21 mouse cellular contexts compared by ENCODE assay signal in the genomic region with DNA sequence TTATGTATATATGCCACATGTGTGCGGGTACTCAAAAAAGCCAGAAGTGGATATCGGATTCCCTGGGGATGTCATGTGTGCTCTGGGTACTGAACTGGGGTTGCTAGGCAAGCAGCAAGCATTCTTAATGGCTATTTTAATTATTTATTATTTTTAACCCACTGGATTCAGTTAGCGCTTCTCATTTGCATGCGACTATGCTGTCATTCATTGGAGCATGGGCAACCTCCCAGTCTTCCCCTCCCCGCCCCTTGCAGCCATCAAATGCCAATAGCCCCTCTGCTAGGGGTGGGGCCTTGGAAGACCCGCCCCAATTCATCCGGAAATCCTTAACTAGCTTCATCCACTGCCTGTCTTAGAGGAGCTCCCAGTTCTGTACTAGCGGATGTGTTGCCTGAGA. TPM values are rescaled to one million over a fixed set of nuclear protein-coding genes. Genes with fewer than 3 reads are reported as not detected.
DNase-seq lines count a peak whose midpoint lies in the region; ATAC-seq lines count a peak whose summit lies in the region.
"Had no signal": no experiment of that assay in that cellular context is flagged by ENCODE, and none has a peak within 500 bp of the region (broad histone marks: within the 10 kb centered on the region; RNA-seq: fewer than 3 reads in every experiment).

No protein-coding gene starts in this region.

- H3K4me3 ChIP-seq in hindbrain, embryonic 11.5 days (ENCODE audit: low read depth, low read length) = no peak overlapping the region
- no peak overlapping the region for H3K4me3 ChIP-seq in hindbrain, embryonic 10.5 days
- no peak overlapping the region for H3K4me3 ChIP-seq in neural tube, embryonic 14.5 days (ENCODE audit: low read depth, low read length)
- H3K4me3 ChIP-seq: heart, embryonic 13.5 days; layer of hippocampus, adult 2 months; limb, embryonic 10.5 days; myocyte had no signal

- no peaks in the 10 kb centered on the region for H3K9me3 ChIP-seq in hindbrain, embryonic 11.5 days (ENCODE audit: control insufficient read depth, low read length)
- H3K9me3 ChIP-seq in hindbrain, embryonic 10.5 days = no peaks in the 10 kb centered on the region
- no peaks in the 10 kb centered on the region for H3K9me3 ChIP-seq in neural tube, embryonic 14.5 days (ENCODE audit: control insufficient read depth, low read length)
- H3K9me3 ChIP-seq: heart, embryonic 13.5 days; limb, embryonic 10.5 days had no signal

- H3K4me2 ChIP-seq in hindbrain, embryonic 11.5 days (replicated peaks; ENCODE audit: low read depth, low read length) = no peak overlapping the region
- H3K4me2 ChIP-seq in neural tube, embryonic 14.5 days (ENCODE audit: low read depth, low read length) = no peak overlapping the region
- H3K4me2 ChIP-seq: heart, embryonic 13.5 days; liver, embryonic 11.5 days had no signal

- no peaks in the 10 kb centered on the region for H3K4me1 ChIP-seq in hindbrain, embryonic 11.5 days (replicated peaks; ENCODE audit: control insufficient read depth, insufficient read depth, low read length)
- peaks cover 2% of the 10 kb centered on the region for H3K4me1 ChIP-seq in hindbrain, embryonic 10.5 days (replicated peaks)
- H3K4me1 ChIP-seq in neural tube, embryonic 14.5 days (ENCODE audit: control insufficient read depth, insufficient read depth, low read length) = no peaks in the 10 kb centered on the region; the same call in 1 of the 2 replicates
- H3K4me1 ChIP-seq: heart, embryonic 13.5 days had no signal

- H3K36me3 ChIP-seq in hindbrain, embryonic 11.5 days (ENCODE audit: control insufficient read depth, insufficient read depth, low read length) = no peaks in the 10 kb centered on the region
- H3K36me3 ChIP-seq in hindbrain, embryonic 10.5 days = no peaks in the 10 kb centered on the region
- no peaks in the 10 kb centered on the region for H3K36me3 ChIP-seq in neural tube, embryonic 14.5 days (ENCODE audit: control insufficient read depth, insufficient read depth, low read length)
- H3K36me3 ChIP-seq: heart, embryonic 13.5 days; limb, embryonic 10.5 days had no signal

- peak; percentile 33; the same call in 1 of the 2 replicates for ATAC-seq in hindbrain, embryonic 11.5 days (ENCODE audit: low FRiP score)
- peak; percentile 75 for ATAC-seq in neural tube, embryonic 14.5 days (ENCODE audit: low read depth)
- no peak for ATAC-seq in frontal cortex, adult (ENCODE audit: low TSS enrichment)
- ATAC-seq: activated CD4-positive, CD25-positive, alpha-beta regulatory T cell, adult 4 months; intestine, embryonic 16.5 days had no signal

- no peak overlapping the region for H3K9ac ChIP-seq in hindbrain, embryonic 11.5 days (ENCODE audit: low read depth, low read length)
- no peak overlapping the region for H3K9ac ChIP-seq in neural tube, embryonic 14.5 days (replicated peaks; ENCODE audit: low read depth, low read length)
- H3K9ac ChIP-seq: heart, embryonic 13.5 days had no signal

- no peak overlapping the region for H3K27ac ChIP-seq in hindbrain, embryonic 11.5 days (ENCODE audit: low read depth, low read length)
- H3K27ac ChIP-seq in hindbrain, embryonic 10.5 days = no peak overlapping the region
- H3K27ac ChIP-seq in neural tube, embryonic 14.5 days (ENCODE audit: low read depth, low read length) = no peak overlapping the region
- H3K27ac ChIP-seq: heart, embryonic 13.5 days; kidney, postnatal 0 days; layer of hippocampus, adult 2 months had no signal

- 84% methylated on average over 8 of the region's 8 CpGs for WGBS in hindbrain, embryonic 11.5 days
- 85% methylated on average over 8 of the region's 8 CpGs for WGBS in hindbrain, embryonic 10.5 days
- 69% methylated on average over 8 of the region's 8 CpGs for WGBS in neural tube, embryonic 14.5 days

- H3K27me3 ChIP-seq in hindbrain, embryonic 11.5 days (ENCODE audit: control insufficient read depth, insufficient read depth, low read length) = no peaks in the 10 kb centered on the region
- no peaks in the 10 kb centered on the region for H3K27me3 ChIP-seq in hindbrain, embryonic 10.5 days (ENCODE audit: insufficient read depth, poor library complexity, severe bottlenecking)
- H3K27me3 ChIP-seq in neural tube, embryonic 14.5 days (ENCODE audit: control insufficient read depth, insufficient read depth, low read length) = no peaks in the 10 kb centered on the region
- H3K27me3 ChIP-seq: heart, embryonic 13.5 days had no signal

- peak; percentile 4 for DNase-seq in hindbrain, embryonic 11.5 days (ENCODE audit: low spot score)
- no peak for DNase-seq in hindbrain, embryonic 10.5 days (ENCODE audit: low spot score)
- peak; percentile 14 for DNase-seq in ZHBTc4 (ENCODE audit: low read depth, low spot score)
- peak; percentile 12 for DNase-seq in mesoderm, embryonic 11.5 days (ENCODE audit: low read depth, low spot score)
- DNase-seq in kidney, adult 9 months = no peak
- DNase-seq: adrenal gland, postnatal 14 days; cerebellum, adult 8-10 months; heart, postnatal 36 days; right cerebral cortex, postnatal 25 days; thymus, postnatal 4 days had no signal

RNA-seq across cellular contexts. Expression of a gene that starts 2.5 kb away (rescaled TPM):
- not detected in 2 replicates for polyA plus RNA-seq in hindbrain, embryonic 11.5 days (2014; fragmentation: Nextera tagmentation; extraction: Ambion mirVana)
- polyA plus RNA-seq in hindbrain, embryonic 10.5 days (2016; fragmentation: Nextera tagmentation; extraction: Ambion mirVana) = not detected in 2 replicates
- polyA plus RNA-seq in neural tube, embryonic 14.5 days (2014; fragmentation: Nextera tagmentation; extraction: Ambion mirVana) = 0.15 TPM in 1 of 2 replicates, not detected in the other
- polyA plus RNA-seq: activated CD4-positive, CD25-positive, alpha-beta regulatory T cell, adult 4 months; cortical plate, adult 2 months; heart, embryonic 13.5 days had no signal

RNA-seq across cellular contexts. Expression of a gene that starts 26.5 kb away (rescaled TPM):
- 69.2 and 92.0 TPM in 2 replicates for polyA plus RNA-seq in hindbrain, embryonic 11.5 days (2014; fragmentation: Nextera tagmentation; extraction: Ambion mirVana)
- 6.5 and 35.1 TPM in 2 replicates for polyA plus RNA-seq in hindbrain, embryonic 10.5 days (2016; fragmentation: Nextera tagmentation; extraction: Ambion mirVana)
- 296 and 522 TPM in 2 replicates for polyA plus RNA-seq in neural tube, embryonic 14.5 days (2014; fragmentation: Nextera tagmentation; extraction: Ambion mirVana)
- polyA plus RNA-seq: myocyte had no signal

Comparison
In these comparisons a context has a peak if more than half of its experiments do, and no peak if none do; other contexts are left out.
1. DNase-seq: peak in hindbrain, embryonic 11.5 days (single experiment), ZHBTc4 (single experiment) and mesoderm, embryonic 11.5 days (single experiment); none in hindbrain, embryonic 10.5 days (single experiment) and kidney, adult 9 months (single experiment).